Mouse (Mus musculus) kidney, embryonic 16.5 days (tissue): Measurements from ENCODE around the gene Cdsn. TPM values are rescaled to one million over a fixed set of nuclear protein-coding genes. Genes with fewer than 3 reads are reported as not detected.

Source experiments
- ATAC-seq: fragments of 200-750 bp; cut with Nextera tagmentation; 2 replicates; pipeline ENCODE4 v1.8.0; 2017; ENCODE audit warnings: moderate TSS enrichment; ENCODE audit not compliant: low FRiP score, low TSS enrichment
- H3K27ac ChIP-seq: fragments of 300-500 bp; sonication (generic); 2 replicates; pipeline ENCODE4 v1.5.1; 2014; ENCODE audit warnings: low read length
- H3K27me3 ChIP-seq: fragments of 300-500 bp; sonication (generic); 2 replicates; pipeline ENCODE4 v1.6.1; 2014; ENCODE audit warnings: low read length, control low read depth, mixed read lengths; ENCODE audit not compliant: insufficient read depth
- H3K36me3 ChIP-seq: fragments of 300-500 bp; sonication (generic); 2 replicates; pipeline ENCODE4 v1.6.1; 2014; ENCODE audit warnings: low read length, control low read depth, mixed read lengths; ENCODE audit not compliant: insufficient read depth
- H3K4me1 ChIP-seq: fragments of 300-500 bp; sonication (generic); 2 replicates; pipeline ENCODE4 v1.6.1; 2014; ENCODE audit warnings: low read length, control low read depth, mixed read lengths; ENCODE audit not compliant: insufficient read depth
- H3K4me2 ChIP-seq: fragments of 300-500 bp; sonication (generic); replicated peaks from 2 replicates; pipeline ENCODE4 v1.6.1; 2014; ENCODE audit warnings: low read depth, low read length
- H3K4me3 ChIP-seq: fragments of 300-500 bp; sonication (generic); 2 replicates; pipeline ENCODE4 v1.5.1; 2014; ENCODE audit warnings: mild to moderate bottlenecking, low read length
- H3K9ac ChIP-seq: fragments of 300-500 bp; sonication (generic); replicated peaks from 2 replicates; pipeline ENCODE4 v1.6.1; 2014; ENCODE audit warnings: low read length
- H3K9me3 ChIP-seq: fragments of 300-500 bp; sonication (generic); 2 replicates; pipeline ENCODE4 v1.6.1; 2016; ENCODE audit warnings: low read length, control low read depth
- WGBS: fragments of 180-500 bp; shearing (Covaris S2); extraction: QIAGEN DNeasy Blood & Tissue Kit; methylation state at CpG from one replicate; pipeline ENCODE4 v1.1.7; 2014; 5-methylcytosine and 5-hydroxymethylcytosine counted together
- polyA plus RNA-seq: library from polyadenylated mRNA; unstranded; fragments of >200 nt; fragmentation: Nextera tagmentation; extraction: Ambion mirVana; gene quantifications from 2 replicates; pipeline ENCODE4 v1.2.1, GENCODE M21; 2015

The Cdsn gene
- polyA plus RNA-seq, 1 experiment from 2014 or later = 0.20 TPM

DNA sequence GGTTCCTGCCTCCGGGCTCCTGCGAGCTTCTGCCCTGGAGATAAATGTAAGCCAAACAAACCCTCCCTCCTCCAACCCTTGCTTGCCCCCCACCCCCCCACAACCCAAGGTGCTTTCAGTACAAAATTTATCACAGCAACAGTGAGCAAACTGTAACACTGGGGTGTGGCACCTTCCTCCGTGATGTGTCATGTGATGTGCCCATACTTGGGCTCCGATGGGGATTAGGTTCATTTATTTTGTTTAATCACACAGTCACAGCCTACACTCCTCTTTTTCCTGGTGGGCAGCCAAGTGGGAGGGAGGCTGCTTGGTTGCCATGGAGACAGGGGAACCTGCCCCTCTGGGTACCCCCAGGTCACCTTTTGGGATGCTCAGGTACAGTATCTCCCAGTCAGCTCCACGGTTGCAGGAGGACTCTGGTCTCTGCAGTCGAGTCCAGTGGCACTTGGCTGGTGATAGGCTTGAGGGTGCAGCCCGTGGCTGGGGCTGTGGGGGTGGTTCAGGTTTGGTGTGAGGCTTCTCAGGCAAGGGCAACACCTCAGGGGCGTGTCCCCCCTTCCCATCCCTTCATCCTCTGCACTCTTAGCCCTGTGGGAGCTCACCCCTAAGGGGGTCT lies 49.9 kb downstream of the Cdsn start:
- no peak overlapping the region for H3K4me3 ChIP-seq

More for the DNA sequence above, 49.9 kb downstream of the Cdsn start:
- H3K4me1 ChIP-seq = no peaks in the 10 kb centered on the region
- H3K9me3 ChIP-seq = peaks cover 4% of the 10 kb centered on the region; the same call in 1 of the 2 replicates
- no peaks in the 10 kb centered on the region for H3K27me3 ChIP-seq
- ATAC-seq = 0 out of 2 replicates have a peak, but pooled peaks have one; percentile 35
- H3K27ac ChIP-seq = no peak overlapping the region
- no peaks in the 10 kb centered on the region for H3K36me3 ChIP-seq
- H3K9ac ChIP-seq = no peak overlapping the region
- WGBS = 37% methylated on average over 8 of the region's 8 CpGs
- no peak overlapping the region for H3K4me2 ChIP-seq

Other genes starting within 250 kb of the Cdsn start
- gene H2-Q1, start 231.7 kb upstream of the Cdsn start, polyA plus RNA-seq = not detected in 2 replicates
- 0.42 and 0.82 TPM in 2 replicates for gene H2-Q2, start 209.9 kb upstream of the Cdsn start, polyA plus RNA-seq
- 4.3 and 4.4 TPM in 2 replicates for gene H2-Q4, start 172.5 kb upstream of the Cdsn start, polyA plus RNA-seq
- gene H2-Q6, start 127.3 kb upstream of the Cdsn start, polyA plus RNA-seq = 4.4 and 5.7 TPM in 2 replicates
- 13.7 and 15.2 TPM in 2 replicates for gene H2-Q7, start 113.0 kb upstream of the Cdsn start, polyA plus RNA-seq
- gene H2-Q10, start 82.0 kb upstream of the Cdsn start, polyA plus RNA-seq = 1.4 and 1.6 TPM in 2 replicates
- gene Pou5f1, start 46.1 kb upstream of the Cdsn start, polyA plus RNA-seq = 0.19 TPM in 1 of 2 replicates, not detected in the other
- 72.9 and 77.2 TPM in 2 replicates for gene Tcf19, start 35.3 kb upstream of the Cdsn start, polyA plus RNA-seq
- gene Cchcr1, start 35.0 kb upstream of the Cdsn start, polyA plus RNA-seq = 17.3 and 20.5 TPM in 2 replicates
- 1.5 TPM in 2 replicates for gene Psors1c2, start 18.9 kb upstream of the Cdsn start, polyA plus RNA-seq
- gene 2300002M23Rik, start 15.3 kb downstream of the Cdsn start, polyA plus RNA-seq = not detected in 2 replicates
- gene Sfta2, start 49.4 kb downstream of the Cdsn start, polyA plus RNA-seq = 1.8 and 7.3 TPM in 2 replicates
- gene Gm9573, start 74.5 kb downstream of the Cdsn start, polyA plus RNA-seq = not detected in 2 replicates
- 0.17 and 0.23 TPM in 2 replicates for gene Mucl3, start 91.6 kb downstream of the Cdsn start, polyA plus RNA-seq
- 19.8 and 21.0 TPM in 2 replicates for gene Vars2, start 115.5 kb downstream of the Cdsn start, polyA plus RNA-seq
- 51.9 and 55.6 TPM in 2 replicates for gene Gtf2h4, start 121.6 kb downstream of the Cdsn start, polyA plus RNA-seq
- 107 and 108 TPM in 2 replicates for gene Ddr1, start 152.5 kb downstream of the Cdsn start, polyA plus RNA-seq